Mouse (Mus musculus): ENCODE data around the gene Zfp706.

- TF ChIP-seq CTCF (IDR thresholded peaks at IDR 0.05; ENCODE audit: low read depth), result no peak
- no peak for TF ChIP-seq EP300 (IDR thresholded peaks at IDR 0.05; ENCODE audit: low read depth)
These were observed 24.1 kb downstream of the Zfp706 start for GRCm38 (mm10) chr15:36983455-36983854.

Data from heart, postnatal 0 days (tissue).